Mouse (Mus musculus) left cerebral cortex, postnatal 36 days (tissue): ENCODE data around the gene Oprd1. TPM values are rescaled to one million over a fixed set of nuclear protein-coding genes. Genes with fewer than 3 reads are reported as not detected.

Source experiments
- DNase-seq, 2 experiments: peaks; one replicate each; pipeline ENCODE4 v3.0.0; 2021 to 2022; ENCODE audit warnings: low spot score in 2 of 2, mixed read lengths in 1 of 2
- intact Hi-C: fragments of 180-260 bp; cut with DNase I; formaldehyde crosslinking; loops from one replicate; pipeline ENCODE4 v1.15.1; 2025
- total RNA-seq, 2 experiments: library from RNA; stranded (reverse); gene quantifications; 2 replicates each; pipeline ENCODE4 v1.2.3; 2021

Gene Oprd1
- total RNA-seq, 2 experiments from 2014 or later: 16.3 to 19.3 TPM

- intact Hi-C loops: no loop called here
- DNase-seq: no peak
These were observed 51.1 kb downstream of the Oprd1 start for GRCm38 (mm10) chr4:132093136-132093535.

- intact Hi-C loops: loop anchor here (2.0 kb wide), 1 partner anchor 90 kb away; no protein-coding TSS in a partner anchor
- DNase-seq: peak in 1 of 2 experiments; percentile 46
These were observed 55.4 kb downstream of the Oprd1 start for GRCm38 (mm10) chr4:132088921-132089320.

DNA sequence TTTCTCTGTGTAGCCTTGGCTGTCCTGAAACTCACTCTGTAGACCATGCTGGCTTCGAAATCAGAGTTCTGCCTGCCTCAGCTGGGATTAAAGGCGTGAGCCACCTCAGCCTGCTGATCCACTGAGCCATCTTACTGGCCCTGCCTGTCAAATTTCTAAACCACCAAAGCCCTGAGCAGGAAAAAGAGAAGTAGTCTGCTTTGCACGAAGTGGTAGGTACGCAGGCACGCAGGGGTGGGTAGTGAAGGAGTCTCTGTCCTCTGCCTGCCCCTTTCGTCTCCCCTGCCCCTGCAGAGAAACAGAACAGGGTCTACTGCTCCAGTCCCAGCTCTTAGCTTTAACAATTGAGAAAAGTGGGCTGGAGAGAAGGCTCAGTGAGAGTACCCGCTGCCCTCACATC, 59.2 kb downstream of the Oprd1 start:
- no peak for DNase-seq
- intact Hi-C loops: no loop called here

DNA sequence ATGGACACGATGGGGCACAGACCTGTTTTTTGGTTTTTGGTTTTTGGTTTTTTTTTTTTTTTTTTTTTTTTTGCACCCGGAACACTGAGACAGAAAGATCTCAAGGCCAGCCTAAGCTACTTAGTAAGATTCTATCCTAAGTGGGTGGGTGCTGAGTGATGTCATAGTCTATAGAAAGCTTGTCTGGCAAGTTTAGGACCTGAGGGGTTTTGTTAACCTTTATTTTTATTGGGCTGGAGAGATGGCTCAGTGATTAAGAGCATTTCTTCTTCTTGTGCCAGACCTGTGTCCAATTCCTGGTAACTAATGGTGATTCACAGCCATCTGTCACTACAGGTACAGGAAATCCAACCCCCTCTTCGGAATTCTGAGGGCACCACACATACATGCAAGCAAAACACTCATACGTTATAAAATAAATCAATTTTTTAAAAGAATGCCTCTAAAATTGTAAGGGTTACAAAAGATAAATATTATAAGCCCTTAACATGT, 63.7 kb downstream of the Oprd1 start:
- intact Hi-C loops: no loop called here
- no peak for DNase-seq

DNA sequence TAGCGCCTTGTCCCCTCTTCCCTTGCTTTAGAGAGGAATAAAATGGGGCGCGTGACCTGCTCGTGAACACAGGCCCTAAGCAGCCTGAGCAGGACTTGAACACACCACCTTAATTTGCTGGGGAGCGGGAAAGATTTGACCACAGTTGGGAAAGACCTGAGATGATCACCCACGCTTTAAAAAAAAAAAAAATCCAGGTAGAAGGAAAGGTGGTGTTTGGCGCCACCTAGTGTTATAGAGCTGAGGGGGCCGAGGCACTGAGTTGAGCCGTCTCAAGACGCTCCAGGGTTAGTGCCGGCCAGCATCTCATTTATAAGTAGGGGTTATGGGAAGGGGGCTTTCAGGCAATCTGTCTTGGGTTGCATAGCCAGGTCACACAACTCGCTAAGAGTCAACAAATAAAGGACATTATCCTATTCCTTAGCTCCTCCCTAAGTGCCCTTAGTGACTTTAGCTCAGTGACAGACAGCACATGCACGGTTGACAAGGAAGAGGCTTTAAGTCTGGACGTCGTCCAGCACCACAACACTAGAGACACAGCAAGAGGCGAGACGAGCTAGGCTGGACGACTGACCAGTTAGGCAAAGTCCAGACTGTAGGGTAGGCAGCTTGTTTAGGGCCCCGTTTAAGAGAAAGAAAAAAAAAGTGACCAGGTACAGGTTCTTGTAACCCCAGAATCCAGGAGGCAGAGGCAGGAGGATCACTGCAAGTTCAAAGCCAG, 64.6 kb downstream of the Oprd1 start:
- DNase-seq: peak; percentile 53 to 67
- intact Hi-C loops: loop anchor here (1.0 to 5.0 kb wide), 4 partner anchors 42 to 219 kb away; no protein-coding TSS in a partner anchor

DNA sequence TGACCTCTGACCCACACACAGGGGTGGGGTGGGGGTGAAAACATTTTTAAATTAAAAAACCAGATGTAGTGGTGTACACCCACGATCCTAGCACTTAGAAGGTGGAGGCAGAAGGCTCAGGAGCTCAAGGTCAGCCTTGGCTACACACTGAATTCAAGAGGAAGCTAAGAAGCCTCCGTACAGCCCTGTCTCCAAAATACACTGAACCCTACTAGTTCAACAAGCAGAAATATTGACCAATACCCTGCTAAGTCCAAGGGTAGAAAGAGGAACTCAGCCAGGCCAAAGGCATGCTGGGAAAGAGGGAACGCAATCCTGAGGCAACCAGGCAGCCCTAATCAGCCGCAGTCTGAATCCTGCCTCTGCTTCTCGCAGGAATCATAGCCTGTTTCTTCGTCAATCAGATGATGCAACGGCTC, 66.0 kb downstream of the Oprd1 start:
- intact Hi-C loops: loop anchor here (2.0 to 5.0 kb wide), 3 partner anchors 41 to 218 kb away; no protein-coding TSS in a partner anchor
- no peak for DNase-seq

GRCm38 (mm10) chr4:132077445-132077844, 66.8 kb downstream of the Oprd1 start:
- DNase-seq: no peak
- intact Hi-C loops: loop anchor here (5.0 kb wide), 2 partner anchors 40 to 160 kb away; no protein-coding TSS in a partner anchor

- peak; percentile 49 to 70 for DNase-seq
- intact Hi-C loops: loop anchor here (5.0 kb wide), 2 partner anchors 39 to 159 kb away; no protein-coding TSS in a partner anchor
These were observed 67.5 kb downstream of the Oprd1 start for GRCm38 (mm10) chr4:132076480-132077405.

GRCm38 (mm10) chr4:132075796-132076195, 68.5 kb downstream of the Oprd1 start:
- intact Hi-C loops: loop anchor here (5.0 kb wide), 2 partner anchors 38 to 158 kb away; no protein-coding TSS in a partner anchor
- DNase-seq: no peak

DNA sequence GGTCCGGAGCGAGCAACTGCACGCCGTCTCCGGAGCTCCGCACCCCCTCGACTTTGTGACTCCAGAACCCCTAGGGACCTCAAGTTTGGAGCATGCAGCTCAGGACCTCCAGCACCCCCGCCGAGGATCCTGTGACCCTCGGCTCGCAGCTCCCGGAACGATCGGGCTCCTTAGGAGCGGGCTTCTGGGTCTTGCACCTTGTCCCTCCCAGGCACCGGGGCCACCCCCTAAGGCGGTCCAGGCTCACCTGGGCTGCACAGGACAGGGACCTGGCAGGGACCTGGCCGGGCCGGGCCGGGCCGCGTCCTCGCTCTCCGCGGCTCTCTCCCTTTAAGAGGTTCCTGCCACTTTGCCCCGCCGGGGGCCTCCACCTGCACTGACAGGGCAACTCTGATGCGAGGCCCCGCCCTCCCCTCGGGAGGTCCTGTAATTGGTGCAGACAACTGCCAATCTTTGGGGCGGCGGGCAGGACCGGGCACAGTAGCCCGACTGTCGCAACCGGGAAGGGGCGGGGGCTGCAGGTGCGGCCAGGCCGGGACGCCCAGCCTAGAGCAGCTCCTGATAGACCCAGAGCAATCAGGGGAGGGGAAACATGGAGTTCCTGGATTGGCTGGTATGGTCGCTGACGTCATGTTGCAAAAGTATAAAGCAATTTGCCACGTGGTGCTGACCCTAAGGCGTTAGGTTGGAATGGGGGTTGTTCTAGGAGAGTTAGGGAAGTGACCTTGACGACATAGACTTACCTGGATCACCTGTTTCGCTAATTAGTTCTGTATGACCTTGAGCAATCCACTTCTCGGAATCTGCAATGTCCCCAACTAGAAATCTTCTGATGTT, 69.1 kb downstream of the Oprd1 start, which contains the start of gene Epb41:
Gene Epb41 (minus strand): TSS at position 389 of the 837 bp plus-strand sequence.
- intact Hi-C loops: loop anchor here (5.0 kb wide), 2 partner anchors 38 to 158 kb away; no protein-coding TSS in a partner anchor
- DNase-seq: peak; percentile 94 to 96

DNA sequence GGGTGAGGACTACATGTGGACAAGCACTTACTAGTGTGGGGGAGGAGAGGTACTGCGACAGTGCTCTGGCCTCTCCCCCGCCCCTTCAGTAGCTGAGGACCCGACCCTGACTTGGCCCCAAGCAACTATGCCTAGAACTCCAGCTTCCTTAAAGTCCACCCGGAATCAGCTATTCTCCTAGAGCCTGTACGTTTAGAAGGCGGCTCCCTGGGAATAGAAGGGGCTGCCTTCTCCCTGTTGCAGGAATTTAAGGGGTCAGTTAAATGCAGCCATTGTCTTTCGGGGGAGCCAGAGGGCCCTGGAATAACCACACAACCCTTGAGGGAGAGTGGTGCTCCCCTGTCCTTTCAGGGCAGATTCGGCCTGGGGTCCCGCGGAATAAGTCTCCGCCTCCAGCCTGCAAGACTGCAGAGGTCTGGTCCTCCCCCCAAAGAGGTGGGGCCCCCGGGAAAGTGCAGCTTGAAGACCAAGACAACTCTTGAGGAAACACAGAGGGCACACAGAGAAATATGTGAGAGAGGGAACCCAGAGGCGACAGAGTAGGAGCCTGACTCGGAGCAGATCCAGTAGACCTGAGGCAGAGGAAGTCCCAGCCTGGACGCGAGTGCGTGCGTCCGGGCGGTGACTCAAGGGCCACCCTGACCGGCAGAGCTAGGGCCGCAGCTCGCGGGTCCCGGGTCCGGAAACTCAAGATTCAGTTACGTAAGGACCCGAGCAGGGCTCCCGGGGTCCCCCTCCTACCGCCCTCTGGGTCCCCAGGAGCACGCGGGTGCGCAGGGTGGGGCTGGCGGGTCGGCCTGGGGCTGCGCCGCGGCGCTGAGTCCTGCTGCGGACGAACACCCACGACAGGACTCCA, 70.0 kb downstream of the Oprd1 start, which contains the start of gene Gm10300:
Gene Gm10300 (plus strand): TSS at position 621 of the 856 bp plus-strand sequence.
- intact Hi-C loops: no loop called here
- peak; percentile 10 to 34 for DNase-seq

DNA sequence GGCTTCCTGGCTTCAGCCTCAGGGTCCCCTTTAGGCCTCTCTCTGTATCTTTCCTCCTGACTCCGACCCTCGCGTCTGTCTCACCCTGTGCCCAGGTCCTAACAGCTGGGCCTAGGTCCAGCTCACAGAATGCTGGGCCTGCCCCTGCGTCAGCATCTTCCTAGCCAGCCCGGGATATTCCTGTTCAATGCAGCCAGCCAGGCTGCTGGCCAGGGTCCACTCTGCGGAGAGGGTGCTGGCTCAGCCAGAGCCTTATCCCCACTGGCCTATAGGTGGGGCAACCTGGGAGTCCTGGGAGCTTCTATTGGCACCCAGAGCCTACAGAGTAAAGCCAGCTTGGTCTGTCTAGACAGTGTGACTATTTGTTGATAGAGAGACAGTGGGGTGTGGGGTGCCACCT, 71.3 kb downstream of the Oprd1 start:
- DNase-seq: no peak
- intact Hi-C loops: no loop called here

DNA sequence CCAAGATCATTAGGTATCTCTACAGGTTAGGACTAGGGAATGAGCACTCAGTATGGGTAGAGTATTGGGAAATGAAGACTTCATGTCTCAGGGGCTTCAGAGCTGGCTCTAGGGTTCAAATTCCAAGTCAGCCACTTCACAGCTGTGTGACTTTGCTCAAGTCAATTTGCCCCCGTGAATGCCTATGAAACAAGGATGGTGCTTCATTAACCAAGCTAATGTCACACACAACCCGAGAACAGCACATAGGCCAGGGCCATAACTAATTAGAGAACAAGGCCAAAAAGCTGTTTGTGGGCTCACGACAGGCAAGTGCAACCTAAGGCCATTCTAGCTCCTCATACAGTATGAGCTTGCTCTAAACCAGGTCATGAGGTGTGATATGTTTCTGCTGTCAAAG, 72.1 kb downstream of the Oprd1 start:
- intact Hi-C loops: no loop called here

GRCm38 (mm10) chr4:132071674-132072073, 72.6 kb downstream of the Oprd1 start:
- intact Hi-C loops: no loop called here
- no peak for DNase-seq

More for the DNA sequence above, 72.1 kb downstream of the Oprd1 start:
- no peak for DNase-seq

DNA sequence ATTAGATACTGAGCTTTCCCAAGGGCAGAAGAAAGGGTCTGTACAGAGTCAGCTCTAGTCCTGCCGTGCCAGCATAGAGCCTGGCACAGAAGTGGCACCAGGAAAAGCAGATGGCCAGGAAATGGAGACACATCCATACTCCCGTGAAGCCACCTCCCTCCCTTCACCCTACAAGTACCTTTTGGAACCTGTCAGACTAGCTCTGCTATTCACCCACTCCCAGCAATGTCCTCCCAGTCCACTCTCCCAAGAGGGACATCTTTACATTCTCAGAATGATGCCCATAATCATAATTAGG, 76.4 kb downstream of the Oprd1 start:
- intact Hi-C loops: no loop called here
- no peak for DNase-seq

DNA sequence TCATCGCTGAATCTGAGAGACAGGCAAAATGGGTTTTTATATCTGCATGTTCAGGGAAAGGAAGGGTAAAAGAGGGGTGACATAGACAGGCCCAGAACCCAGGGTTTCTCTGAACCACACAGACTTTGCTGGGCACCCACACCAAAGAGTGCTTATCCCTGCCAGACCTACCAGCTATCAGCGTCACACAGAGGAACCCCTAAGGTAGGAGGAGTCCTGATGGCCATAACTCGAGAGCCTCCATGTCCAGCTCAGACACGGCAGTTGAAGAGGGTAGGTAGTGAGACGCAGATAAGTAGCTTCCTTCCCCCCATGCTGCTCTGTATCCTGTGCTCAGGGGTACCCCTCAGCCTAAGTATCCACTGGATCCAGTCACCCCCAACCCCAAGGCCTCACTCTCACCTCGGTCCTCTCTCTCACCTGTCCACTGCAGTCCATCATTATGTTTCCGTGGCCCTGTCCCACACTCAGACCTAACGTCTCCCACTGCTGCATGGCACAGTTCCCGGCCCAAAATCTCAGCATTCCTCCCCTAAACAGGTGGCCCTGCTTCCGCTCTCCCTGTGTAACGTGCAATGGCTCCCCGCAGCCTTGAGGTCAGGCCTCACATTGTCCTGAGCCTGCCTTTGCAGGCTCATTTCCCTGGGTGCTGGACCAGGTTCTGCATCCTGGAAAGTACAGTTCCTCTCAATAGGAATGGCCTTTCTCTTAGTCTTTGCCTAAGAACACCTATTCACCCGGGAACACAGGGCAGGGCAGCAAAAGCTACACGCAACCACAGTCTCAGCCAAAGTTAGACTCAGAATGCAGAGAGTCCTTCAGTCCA, 77.0 kb downstream of the Oprd1 start:
- no peak for DNase-seq
- intact Hi-C loops: no loop called here

- intact Hi-C loops: no loop called here
- DNase-seq: no peak
These were observed 78.0 kb downstream of the Oprd1 start for GRCm38 (mm10) chr4:132066101-132066773.
